Mouse (Mus musculus) hindbrain, embryonic 15.5 days (tissue): ENCODE measurements around the gene BC016579. TPM values are rescaled to one million over a fixed set of nuclear protein-coding genes. Genes with fewer than 3 reads are reported as not detected.

Experiments used
- ATAC-seq: fragments of 200-750 bp; cut with Nextera tagmentation; 2 replicates; pipeline ENCODE4 v1.8.0; 2017; ENCODE audit warnings: low read depth, moderate number of reproducible peaks, moderate TSS enrichment; ENCODE audit not compliant: low FRiP score
- H3K27ac ChIP-seq: fragments of 300-500 bp; sonication (generic); replicated peaks from 2 replicates; pipeline ENCODE4 v1.5.1; 2015; ENCODE audit warnings: mild to moderate bottlenecking, inconsistent platforms
- H3K27me3 ChIP-seq: fragments of 300-500 bp; sonication (generic); 2 replicates; pipeline ENCODE4 v1.6.1; 2015; ENCODE audit warnings: control low read depth, inconsistent platforms
- H3K36me3 ChIP-seq: fragments of 300-500 bp; sonication (generic); 2 replicates; pipeline ENCODE4 v1.6.1; 2015; ENCODE audit warnings: control low read depth, inconsistent platforms
- H3K4me1 ChIP-seq: fragments of 300-500 bp; sonication (generic); replicated peaks from 2 replicates; pipeline ENCODE4 v1.6.1; 2015; ENCODE audit warnings: control low read depth, inconsistent platforms
- H3K4me2 ChIP-seq: fragments of 300-500 bp; sonication (generic); 2 replicates; pipeline ENCODE4 v1.6.1; 2015; ENCODE audit warnings: moderate library complexity, mild to moderate bottlenecking, inconsistent platforms
- H3K4me3 ChIP-seq: fragments of 300-500 bp; sonication (generic); 2 replicates; pipeline ENCODE4 v1.5.1; 2015; ENCODE audit warnings: mild to moderate bottlenecking, inconsistent platforms
- H3K9ac ChIP-seq: fragments of 300-500 bp; sonication (generic); 2 replicates; pipeline ENCODE4 v1.6.1; 2015; ENCODE audit warnings: inconsistent platforms
- H3K9me3 ChIP-seq: fragments of 300-500 bp; sonication (generic); 2 replicates; pipeline ENCODE4 v1.6.1; 2016; ENCODE audit warnings: control low read depth, inconsistent platforms
- WGBS: fragments of 180-500 bp; shearing (Covaris S2); methylation state at CpG from one replicate; pipeline ENCODE4 v1.1.7; 2015; 5-methylcytosine and 5-hydroxymethylcytosine counted together
- polyA plus RNA-seq: library from polyadenylated mRNA; unstranded; fragments of >200 nt; fragmentation: Nextera tagmentation; extraction: Ambion mirVana; gene quantifications from 2 replicates; pipeline ENCODE4 v1.2.1, GENCODE M21; 2015

Gene BC016579
- polyA plus RNA-seq, 1 experiment from 2014 or later: not detected

GRCm38 (mm10) chr16:45668178-45668577 lies 14.3 kb upstream of the BC016579 start:
- Histone ChIP-seq H3K27me3 (no peaks in the 10 kb centered on the region), H3K4me3 (no peak overlapping the region), H3K27ac (no peak overlapping the region), H3K4me2 (no peak overlapping the region), H3K9me3 (no peaks in the 10 kb centered on the region), H3K36me3 (no peaks in the 10 kb centered on the region), H3K9ac (no peak overlapping the region), H3K4me1 (no peaks in the 10 kb centered on the region)
- ATAC-seq: no peak
- WGBS: 75% methylated on average over 3 of the region's 3 CpGs

- Histone ChIP-seq H3K9me3 (no peaks in the 10 kb centered on the region), H3K4me3 (no peak overlapping the region), H3K27ac (no peak overlapping the region), H3K4me1 (no peaks in the 10 kb centered on the region), H3K27me3 (no peaks in the 10 kb centered on the region), H3K36me3 (no peaks in the 10 kb centered on the region), H3K9ac (no peak overlapping the region), H3K4me2 (no peak overlapping the region)
- ATAC-seq: no peak
- 91% methylated on average over 2 of the region's 2 CpGs for whole genome bisulfite sequencing
Measured at GRCm38 (mm10) chr16:45666136-45666535, 12.3 kb upstream of the BC016579 start.

GRCm38 (mm10) chr16:45662381-45662780 lies 8.5 kb upstream of the BC016579 start:
- H3K27ac ChIP-seq: no peak overlapping the region
- no peaks in the 10 kb centered on the region for H3K36me3 ChIP-seq
- H3K9me3 ChIP-seq: no peaks in the 10 kb centered on the region
- H3K4me3 ChIP-seq: no peak overlapping the region
- no peak overlapping the region for H3K4me2 ChIP-seq
- ATAC-seq: no peak
- H3K27me3 ChIP-seq: no peaks in the 10 kb centered on the region
- H3K4me1 ChIP-seq: no peaks in the 10 kb centered on the region
- no peak overlapping the region for H3K9ac ChIP-seq

- ATAC-seq: no peak
- Histone ChIP-seq H3K4me3 (no peak overlapping the region), H3K27ac (no peak overlapping the region), H3K4me1 (no peaks in the 10 kb centered on the region), H3K9me3 (no peaks in the 10 kb centered on the region), H3K4me2 (no peak overlapping the region), H3K27me3 (no peaks in the 10 kb centered on the region), H3K9ac (no peak overlapping the region), H3K36me3 (no peaks in the 10 kb centered on the region)
- 92% methylated on average over 4 of the region's 4 CpGs for WGBS
Measured at GRCm38 (mm10) chr16:45659596-45659995, 5.7 kb upstream of the BC016579 start.

- Histone ChIP-seq H3K4me1 (0 out of 2 replicates have a peak, but pooled peaks cover 6% of the 10 kb centered on the region), H3K4me3 (no peak overlapping the region), H3K9ac (no peak overlapping the region), H3K9me3 (no peaks in the 10 kb centered on the region), H3K36me3 (no peaks in the 10 kb centered on the region), H3K4me2 (no peak overlapping the region), H3K27ac (no peak overlapping the region), H3K27me3 (peaks cover 9% of the 10 kb centered on the region; the same call in 1 of the 2 replicates)
- no peak for ATAC-seq
- 95% methylated on average over 1 of the region's 1 CpGs for WGBS
Measured at GRCm38 (mm10) chr16:45658248-45658647, 4.4 kb upstream of the BC016579 start.

- 93% methylated on average over 12 of the region's 12 CpGs for WGBS
- H3K9me3 ChIP-seq: no peaks in the 10 kb centered on the region
- peaks cover 15% of the 10 kb centered on the region; the same call in 1 of the 2 replicates for H3K27me3 ChIP-seq
- H3K36me3 ChIP-seq: no peaks in the 10 kb centered on the region
- ATAC-seq: no peak
- H3K27ac ChIP-seq: no peak overlapping the region
- 0 out of 2 replicates have a peak, but pooled peaks cover 6% of the 10 kb centered on the region for H3K4me1 ChIP-seq
- no peak overlapping the region for H3K4me3 ChIP-seq
- no peak overlapping the region for H3K4me2 ChIP-seq
- H3K9ac ChIP-seq: no peak overlapping the region
Measured at GRCm38 (mm10) chr16:45657574-45658159, 3.8 kb upstream of the BC016579 start.

- Histone ChIP-seq H3K9ac (no peak overlapping the region), H3K4me3 (no peak overlapping the region), H3K36me3 (no peaks in the 10 kb centered on the region), H3K4me2 (peak overlapping the region; percentile 61), H3K27me3 (peaks cover 15% of the 10 kb centered on the region; the same call in 1 of the 2 replicates), H3K9me3 (no peaks in the 10 kb centered on the region), H3K27ac (no peak overlapping the region), H3K4me1 (0 out of 2 replicates have a peak, but pooled peaks cover 6% of the 10 kb centered on the region)
- ATAC-seq: no peak
- 58% methylated on average over 9 of the region's 9 CpGs for WGBS
Measured at GRCm38 (mm10) chr16:45654465-45654864, 597 bp upstream of the BC016579 start.

- Histone ChIP-seq H3K27ac (no peak overlapping the region), H3K9ac (no peak overlapping the region), H3K36me3 (no peaks in the 10 kb centered on the region), H3K27me3 (peaks cover 15% of the 10 kb centered on the region; the same call in 1 of the 2 replicates), H3K4me3 (peak overlapping the region; percentile 35), H3K9me3 (no peaks in the 10 kb centered on the region), H3K4me1 (0 out of 2 replicates have a peak, but pooled peaks cover 6% of the 10 kb centered on the region), H3K4me2 (peak overlapping the region; percentile 61)
- ATAC-seq: no peak
- 19% methylated on average over 17 of the region's 17 CpGs for WGBS
Measured at GRCm38 (mm10) chr16:45653009-45653933, 597 bp downstream of the BC016579 start.

- Histone ChIP-seq H3K4me2 (no peak overlapping the region), H3K4me3 (no peak overlapping the region), H3K36me3 (no peaks in the 10 kb centered on the region), H3K27me3 (peaks cover 15% of the 10 kb centered on the region; the same call in 1 of the 2 replicates), H3K9ac (no peak overlapping the region), H3K27ac (no peak overlapping the region), H3K4me1 (0 out of 2 replicates have a peak, but pooled peaks cover 6% of the 10 kb centered on the region), H3K9me3 (no peaks in the 10 kb centered on the region)
- ATAC-seq: no peak
- 89% methylated on average over 2 of the region's 2 CpGs for WGBS
Measured at GRCm38 (mm10) chr16:45651497-45651896, 2.4 kb downstream of the BC016579 start.

GRCm38 (mm10) chr16:45644380-45644779 lies 9.5 kb downstream of the BC016579 start:
- WGBS: 72% methylated on average over 6 of the region's 6 CpGs
- Histone ChIP-seq H3K9ac (no peak overlapping the region), H3K4me3 (no peak overlapping the region)

GRCm38 (mm10) chr16:45643944-45644343 lies 9.9 kb downstream of the BC016579 start:
- H3K4me1 ChIP-seq: no peaks in the 10 kb centered on the region
- H3K36me3 ChIP-seq: no peaks in the 10 kb centered on the region
- no peak overlapping the region for H3K27ac ChIP-seq
- no peak overlapping the region for H3K4me3 ChIP-seq
- no peak overlapping the region for H3K4me2 ChIP-seq
- 92% methylated on average over 3 of the region's 3 CpGs for WGBS
- no peaks in the 10 kb centered on the region for H3K27me3 ChIP-seq
- no peak for ATAC-seq
- H3K9ac ChIP-seq: no peak overlapping the region
- H3K9me3 ChIP-seq: no peaks in the 10 kb centered on the region

More at GRCm38 (mm10) chr16:45644380-45644779, 9.5 kb downstream of the BC016579 start:
- H3K27ac ChIP-seq: no peak overlapping the region
- H3K9me3 ChIP-seq: no peaks in the 10 kb centered on the region
- no peaks in the 10 kb centered on the region for H3K4me1 ChIP-seq
- ATAC-seq: no peak
- no peaks in the 10 kb centered on the region for H3K36me3 ChIP-seq
- H3K4me2 ChIP-seq: no peak overlapping the region
- H3K27me3 ChIP-seq: no peaks in the 10 kb centered on the region

- ATAC-seq: no peak
- H3K27me3 ChIP-seq: no peaks in the 10 kb centered on the region
Measured at GRCm38 (mm10) chr16:45641301-45641700, 12.6 kb downstream of the BC016579 start.

More at GRCm38 (mm10) chr16:45641301-45641700, 12.6 kb downstream of the BC016579 start:
- H3K27ac ChIP-seq: no peak overlapping the region
- H3K36me3 ChIP-seq: no peaks in the 10 kb centered on the region
- H3K4me2 ChIP-seq: no peak overlapping the region
- WGBS: 71% methylated on average over 3 of the region's 3 CpGs
- no peaks in the 10 kb centered on the region for H3K4me1 ChIP-seq
- H3K9ac ChIP-seq: no peak overlapping the region
- H3K4me3 ChIP-seq: no peak overlapping the region
- H3K9me3 ChIP-seq: no peaks in the 10 kb centered on the region
